14 mouse cellular contexts compared by ENCODE assay signal in genomic region chr4:145846793-145847192, GRCm38 (mm10). TPM values are rescaled to one million over a fixed set of nuclear protein-coding genes. Genes with fewer than 3 reads are reported as not detected.
DNase-seq lines count a peak whose midpoint lies in the region; ATAC-seq and TF ChIP-seq lines count a peak whose summit lies in the region.
"Not testable (repeated sequence)": the region's sequence is repeated elsewhere in the genome, so short reads cannot be mapped to it uniquely, and the experiment has no call there.
"Had no signal": no experiment of that assay in that cellular context is flagged by ENCODE, and none has a peak within 500 bp of the region (broad histone marks: within the 10 kb centered on the region; RNA-seq: fewer than 3 reads in every experiment).

No protein-coding gene starts in this region.

- not testable (repeated sequence) for H3K4me2 ChIP-seq in embryonic facial prominence, embryonic 14.5 days (ENCODE audit: low read depth, low read length); heart, embryonic 11.5 days; hindbrain, embryonic 13.5 days; kidney, embryonic 14.5 days (replicated peaks; ENCODE audit: low read depth, low read length); limb, embryonic 15.5 days; lung, postnatal 0 days (replicated peaks; ENCODE audit: low read depth, low read length)

- not testable (repeated sequence) for H3K27ac ChIP-seq in embryonic facial prominence, embryonic 14.5 days (replicated peaks; ENCODE audit: low read depth, low read length); heart, embryonic 11.5 days (ENCODE audit: low read depth, low read length); hindbrain, embryonic 13.5 days; kidney, embryonic 14.5 days (ENCODE audit: low read depth, low read length); limb, embryonic 15.5 days; lung, postnatal 0 days (ENCODE audit: low read length)

- not testable (repeated sequence) for TF ChIP-seq CTCF in lung, postnatal 0 days (IDR thresholded peaks at IDR 0.05)

- H3K9me3 ChIP-seq in embryonic facial prominence, embryonic 14.5 days (ENCODE audit: control insufficient read depth, low read length); heart, embryonic 11.5 days (replicated peaks; ENCODE audit: control insufficient read depth, low read length); hindbrain, embryonic 13.5 days; kidney, embryonic 14.5 days (ENCODE audit: control insufficient read depth, low read length); limb, embryonic 15.5 days; lung, postnatal 0 days (ENCODE audit: low read length): not testable (repeated sequence)

- not testable (repeated sequence) for TF ChIP-seq EP300 in lung, postnatal 0 days (IDR thresholded peaks at IDR 0.05)

- H3K36me3 ChIP-seq in embryonic facial prominence, embryonic 14.5 days (ENCODE audit: control insufficient read depth, insufficient read depth, low read length); heart, embryonic 11.5 days (ENCODE audit: control insufficient read depth, insufficient read depth, low read length); hindbrain, embryonic 13.5 days; kidney, embryonic 14.5 days (ENCODE audit: control insufficient read depth, insufficient read depth, low read length); limb, embryonic 15.5 days; lung, postnatal 0 days (ENCODE audit: insufficient read depth, low read length): not testable (repeated sequence)

- H3K4me1 ChIP-seq in embryonic facial prominence, embryonic 14.5 days (ENCODE audit: control insufficient read depth, insufficient read depth, low read length); heart, embryonic 11.5 days (ENCODE audit: control insufficient read depth, insufficient read depth, low read length); hindbrain, embryonic 13.5 days (replicated peaks); kidney, embryonic 14.5 days (ENCODE audit: control insufficient read depth, insufficient read depth, low read length); limb, embryonic 15.5 days; lung, postnatal 0 days (ENCODE audit: insufficient read depth, low read depth, low read length): not testable (repeated sequence)

- not testable (repeated sequence) for H3K9ac ChIP-seq in embryonic facial prominence, embryonic 14.5 days (ENCODE audit: low read depth, low read length); heart, embryonic 11.5 days (ENCODE audit: low read depth, low read length); hindbrain, embryonic 13.5 days; kidney, embryonic 14.5 days (ENCODE audit: low read depth, low read length); limb, embryonic 15.5 days; lung, postnatal 0 days (replicated peaks; ENCODE audit: low read depth)

- not testable (repeated sequence) for H3K4me3 ChIP-seq in embryonic facial prominence, embryonic 14.5 days (ENCODE audit: low read depth, low read length); heart, embryonic 11.5 days (ENCODE audit: low read depth, low read length); hindbrain, embryonic 13.5 days; kidney, embryonic 14.5 days (ENCODE audit: low read length); limb, embryonic 15.5 days; lung, postnatal 0 days (ENCODE audit: low read depth, low read length)

- ATAC-seq in embryonic facial prominence, embryonic 14.5 days (ENCODE audit: low read depth): 0 out of 2 replicates have a peak, but pooled peaks have one; percentile 35
- ATAC-seq in heart, embryonic 11.5 days (replicated peaks; ENCODE audit: insufficient number of reproducible peaks, low FRiP score, low TSS enrichment): peak; percentile 45; the same call in 1 of the 2 replicates
- peak; percentile 47; the same call in 1 of the 2 replicates for ATAC-seq in hindbrain, embryonic 13.5 days (ENCODE audit: low FRiP score)
- 0 out of 2 replicates have a peak, but pooled peaks have one; percentile 44 for ATAC-seq in kidney, embryonic 14.5 days (ENCODE audit: low FRiP score, low TSS enrichment)
- ATAC-seq in limb, embryonic 15.5 days (ENCODE audit: insufficient number of reproducible peaks, low FRiP score, low TSS enrichment, low read depth): 0 out of 2 replicates have a peak, but pooled peaks have one; percentile 45
- peak; percentile 34; the same call in 1 of the 2 replicates for ATAC-seq in lung, postnatal 0 days
- 0 out of 2 replicates have a peak, but pooled peaks have one; percentile 13 for ATAC-seq in monocyte, adult 5-6 weeks (replicated peaks; ENCODE audit: insufficient number of reproducible peaks, low FRiP score, low TSS enrichment, poor library complexity, severe bottlenecking)

- DNase-seq in embryonic facial prominence, embryonic 14.5 days (ENCODE audit: low spot score); lung, postnatal 0 days (ENCODE audit: low spot score): not testable (repeated sequence)

- not testable (repeated sequence) for H3K27me3 ChIP-seq in embryonic facial prominence, embryonic 14.5 days (replicated peaks; ENCODE audit: control insufficient read depth, insufficient read depth, low read length); heart, embryonic 11.5 days (ENCODE audit: control insufficient read depth, insufficient read depth, low read length); hindbrain, embryonic 13.5 days; kidney, embryonic 14.5 days (ENCODE audit: control insufficient read depth, insufficient read depth, low read length); limb, embryonic 15.5 days; lung, postnatal 0 days (replicated peaks; ENCODE audit: insufficient read depth, low read length)

RNA-seq across cellular contexts. Expression of gene Zfp986, which starts 21.8 kb away (rescaled TPM):
- polyA plus RNA-seq in embryonic facial prominence, embryonic 14.5 days (2014; fragmentation: Nextera tagmentation; extraction: Ambion mirVana): not detected in 2 replicates
- polyA plus RNA-seq in heart, embryonic 11.5 days (2014; fragmentation: Nextera tagmentation; extraction: Ambion mirVana): not detected in 2 replicates
- polyA plus RNA-seq in hindbrain, embryonic 13.5 days (2015; fragmentation: Nextera tagmentation; extraction: Ambion mirVana): not detected in 2 replicates
- polyA plus RNA-seq in kidney, embryonic 14.5 days (2014; fragmentation: Nextera tagmentation; extraction: Ambion mirVana): not detected in 2 replicates
- not detected in 2 replicates for polyA plus RNA-seq in limb, embryonic 15.5 days (2015; fragmentation: Nextera tagmentation; extraction: Ambion mirVana)
- not detected in 2 replicates for polyA plus RNA-seq in lung, postnatal 0 days (2015; fragmentation: Nextera tagmentation; extraction: Ambion mirVana)
- not detected in 3 replicates for total RNA-seq in monocyte, adult 5-6 weeks (2017)
- total RNA-seq: adrenal gland, adult 18-20 months; gastrocnemius, adult 2 months; granulocyte monocyte progenitor cell, adult 5-6 weeks; heart, postnatal 14 days; megakaryocyte, adult 5-6 weeks; MEL had no signal
- polyA plus RNA-seq: lung, embryonic 16.5 days had no signal
